Mouse (Mus musculus): ENCODE results near the gene Dcaf4.

DNA sequence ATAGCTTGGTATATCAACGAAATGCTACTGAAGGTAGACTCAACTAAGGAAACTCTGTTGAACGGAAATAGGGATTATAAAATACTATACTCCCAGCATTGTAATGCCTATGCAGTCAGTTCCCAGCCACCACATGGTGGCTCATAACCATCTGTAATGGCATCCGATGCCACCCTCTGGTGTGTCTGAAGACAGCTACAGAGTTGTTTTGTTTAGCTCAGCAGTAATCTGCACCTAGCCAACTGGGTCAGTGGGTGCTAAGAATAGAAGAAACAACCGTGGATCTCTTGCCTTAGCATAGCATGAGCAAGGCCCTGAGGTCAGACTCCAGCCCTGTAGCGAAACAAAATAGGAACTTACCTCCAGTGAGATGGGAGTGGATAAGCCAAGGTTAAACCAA is 4.1 kb downstream of the Dcaf4 start:
- no peak for TF ChIP-seq POLR2A (IDR thresholded peaks at IDR 0.05; ENCODE audit: borderline replicate concordance, extremely low read depth, low read depth, low read length)
- no peak for TF ChIP-seq CTCF (IDR thresholded peaks at IDR 0.05; ENCODE audit: insufficient read depth, low read length)
